Mouse (Mus musculus): Measurements from ENCODE around the gene Smad6. TPM values are rescaled to one million over a fixed set of nuclear protein-coding genes. Genes with fewer than 3 reads are reported as not detected.

Gene Smad6
- polyA plus RNA-seq, 1 experiment from 2014 or later: 19.3 TPM

GRCm38 (mm10) chr9:63926377-63926776 is 95.5 kb downstream of the Smad6 start:
- Histone ChIP-seq H3K27ac (replicated peaks) (peak overlapping the region; percentile 96), H3K4me2 (no peak overlapping the region)

DNA sequence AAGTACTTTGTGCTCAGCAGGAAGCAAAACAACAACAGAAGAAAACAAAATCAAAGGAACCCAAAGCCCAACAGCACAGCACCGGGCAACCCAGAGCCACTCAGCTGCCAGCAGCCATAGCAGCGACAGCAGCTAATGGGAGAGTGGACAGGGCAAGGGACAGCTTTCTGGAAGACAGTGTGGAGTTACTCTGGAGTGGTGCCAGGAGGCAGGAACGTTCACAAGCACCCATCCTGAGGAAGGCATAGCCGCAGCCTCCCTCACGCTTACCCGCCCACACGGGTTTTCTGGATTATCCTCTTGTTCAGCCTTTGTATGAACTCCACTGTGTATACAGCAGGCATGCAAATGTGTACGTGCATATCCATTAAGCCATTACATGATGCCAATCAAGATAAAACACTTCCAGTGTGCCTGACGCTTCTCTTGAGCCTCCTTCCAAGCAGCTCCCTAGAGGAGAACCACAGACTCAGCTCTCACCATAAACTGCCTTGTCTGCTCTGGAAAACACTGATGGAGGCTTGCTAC is 98.6 kb downstream of the Smad6 start:
- H3K4me3 ChIP-seq: no peak overlapping the region
- 46% methylated on average over 9 of the region's 9 CpGs for WGBS
- ATAC-seq (ENCODE audit: extremely low read depth, insufficient number of reproducible peaks, low FRiP score, low TSS enrichment): no peak
- H3K4me2 ChIP-seq: no peak overlapping the region
- H3K36me3 ChIP-seq: no peaks in the 10 kb centered on the region
- 0 out of 2 replicates have a peak overlapping the region, but pooled peaks have one; percentile 45 for H3K9ac ChIP-seq
- no peaks in the 10 kb centered on the region for H3K9me3 ChIP-seq
- H3K27me3 ChIP-seq (replicated peaks): no peaks in the 10 kb centered on the region
- H3K4me1 ChIP-seq: peaks cover 95% of the 10 kb centered on the region
- H3K27ac ChIP-seq (replicated peaks): peak overlapping the region; percentile 57

More at GRCm38 (mm10) chr9:63926377-63926776, 95.5 kb downstream of the Smad6 start:
- H3K9me3 ChIP-seq: no peaks in the 10 kb centered on the region
- 78% methylated on average over 7 of the region's 7 CpGs for WGBS
- no peak overlapping the region for H3K4me3 ChIP-seq
- H3K36me3 ChIP-seq: no peaks in the 10 kb centered on the region
- ATAC-seq (ENCODE audit: extremely low read depth, insufficient number of reproducible peaks, low FRiP score, low TSS enrichment): no peak
- peaks cover 90% of the 10 kb centered on the region for H3K4me1 ChIP-seq
- H3K27me3 ChIP-seq (replicated peaks): no peaks in the 10 kb centered on the region
- H3K9ac ChIP-seq: peak overlapping the region; percentile 82; the same call in 1 of the 2 replicates

DNA sequence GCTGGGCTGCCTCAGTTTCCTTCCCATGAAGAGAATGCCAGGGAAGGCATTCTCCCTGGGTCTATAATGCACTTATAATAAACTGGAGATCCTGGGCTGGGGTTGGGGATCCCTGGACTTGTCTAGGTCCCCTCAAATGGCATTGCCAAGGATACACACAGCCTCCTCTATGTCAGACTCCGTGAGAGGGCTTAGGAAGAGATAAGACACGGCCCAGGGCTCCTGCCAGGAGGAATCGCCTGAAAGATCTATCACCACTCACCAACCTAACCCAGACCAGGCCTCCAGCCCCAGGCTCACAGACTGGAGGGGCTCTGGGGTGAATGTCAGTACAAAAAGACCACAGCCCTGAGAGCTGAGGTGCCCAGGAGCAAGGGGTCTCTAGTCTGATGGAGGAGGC is 102.2 kb downstream of the Smad6 start:
- WGBS: 16% methylated on average over 3 of the region's 3 CpGs
- no peak overlapping the region for H3K4me2 ChIP-seq
- H3K4me1 ChIP-seq: peaks cover 93% of the 10 kb centered on the region

GRCm38 (mm10) chr9:63919001-63919555 is 102.8 kb downstream of the Smad6 start:
- Histone ChIP-seq H3K27ac (replicated peaks) (peak overlapping the region; percentile 88), H3K4me2 (no peak overlapping the region), H3K4me3 (no peak overlapping the region), H3K4me1 (peaks cover 93% of the 10 kb centered on the region), H3K27me3 (replicated peaks) (no peaks in the 10 kb centered on the region), H3K36me3 (no peaks in the 10 kb centered on the region), H3K9me3 (no peaks in the 10 kb centered on the region), H3K9ac (peak overlapping the region; percentile 57)
- ATAC-seq (ENCODE audit: extremely low read depth, insufficient number of reproducible peaks, low FRiP score, low TSS enrichment): peak; percentile 62
- WGBS: 15% methylated on average over 18 of the region's 18 CpGs

More for the DNA sequence above, 102.2 kb downstream of the Smad6 start:
- no peak overlapping the region for H3K4me3 ChIP-seq
- no peaks in the 10 kb centered on the region for H3K27me3 ChIP-seq (replicated peaks)
- peak overlapping the region; percentile 34 for H3K9ac ChIP-seq
- no peaks in the 10 kb centered on the region for H3K36me3 ChIP-seq
- peak overlapping the region; percentile 88 for H3K27ac ChIP-seq (replicated peaks)
- no peak; the same call in 1 of the 2 replicates for ATAC-seq (ENCODE audit: extremely low read depth, insufficient number of reproducible peaks, low FRiP score, low TSS enrichment)
- no peaks in the 10 kb centered on the region for H3K9me3 ChIP-seq

DNA sequence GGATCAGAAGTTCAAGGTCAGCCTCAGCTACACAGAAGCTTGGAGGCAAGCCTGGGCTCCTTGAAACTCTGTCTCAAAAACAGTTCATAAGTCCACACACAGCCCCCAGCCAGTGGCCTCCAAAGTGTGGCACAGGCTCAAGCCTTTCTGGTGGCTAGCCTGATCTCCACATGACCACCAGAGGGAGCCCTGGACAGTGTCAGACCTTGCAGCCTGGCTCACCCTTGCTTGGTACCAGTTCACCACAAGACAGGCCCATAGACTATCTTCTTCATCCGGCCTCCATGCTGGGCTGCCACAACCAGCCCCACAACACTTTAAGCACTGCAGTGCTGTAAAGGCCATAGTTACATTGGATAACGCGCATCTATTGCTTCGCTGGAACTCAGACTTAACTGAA is 103.6 kb downstream of the Smad6 start:
- no peak; the same call in 1 of the 2 replicates for ATAC-seq (ENCODE audit: extremely low read depth, insufficient number of reproducible peaks, low FRiP score, low TSS enrichment)
- Histone ChIP-seq H3K4me1 (peaks cover 84% of the 10 kb centered on the region), H3K27me3 (replicated peaks) (no peaks in the 10 kb centered on the region), H3K4me3 (no peak overlapping the region), H3K27ac (replicated peaks) (peak overlapping the region; percentile 88), H3K9me3 (no peaks in the 10 kb centered on the region), H3K4me2 (no peak overlapping the region), H3K36me3 (no peaks in the 10 kb centered on the region), H3K9ac (peak overlapping the region; percentile 57; the same call in 1 of the 2 replicates)
- WGBS: 58% methylated on average over 4 of the region's 4 CpGs

GRCm38 (mm10) chr9:63916441-63916840 is 105.4 kb downstream of the Smad6 start:
- Histone ChIP-seq H3K27me3 (replicated peaks) (no peaks in the 10 kb centered on the region), H3K4me2 (no peak overlapping the region), H3K27ac (replicated peaks) (peak overlapping the region; percentile 88), H3K4me3 (no peak overlapping the region), H3K4me1 (peaks cover 80% of the 10 kb centered on the region), H3K36me3 (no peaks in the 10 kb centered on the region), H3K9ac (0 out of 2 replicates have a peak overlapping the region, but pooled peaks have one; percentile 58), H3K9me3 (no peaks in the 10 kb centered on the region)
- no peak for ATAC-seq (ENCODE audit: extremely low read depth, insufficient number of reproducible peaks, low FRiP score, low TSS enrichment)
- WGBS: 52% methylated on average over 6 of the region's 6 CpGs

GRCm38 (mm10) chr9:63915976-63916375 is 105.9 kb downstream of the Smad6 start:
- no peaks in the 10 kb centered on the region for H3K9me3 ChIP-seq
- peak overlapping the region; percentile 88; the same call in 1 of the 2 replicates for H3K27ac ChIP-seq (replicated peaks)
- peaks cover 75% of the 10 kb centered on the region for H3K4me1 ChIP-seq
- H3K36me3 ChIP-seq: no peaks in the 10 kb centered on the region
- whole genome bisulfite sequencing: 56% methylated on average over 5 of the region's 5 CpGs
- H3K27me3 ChIP-seq (replicated peaks): no peaks in the 10 kb centered on the region
- no peak overlapping the region for H3K4me3 ChIP-seq
- H3K9ac ChIP-seq: no peak overlapping the region
- no peak overlapping the region for H3K4me2 ChIP-seq
- no peak for ATAC-seq (ENCODE audit: extremely low read depth, insufficient number of reproducible peaks, low FRiP score, low TSS enrichment)

GRCm38 (mm10) chr9:63914944-63915343 is 106.9 kb downstream of the Smad6 start:
- Histone ChIP-seq H3K4me3 (no peak overlapping the region), H3K4me1 (peaks cover 65% of the 10 kb centered on the region), H3K9me3 (no peaks in the 10 kb centered on the region), H3K27me3 (replicated peaks) (no peaks in the 10 kb centered on the region), H3K36me3 (no peaks in the 10 kb centered on the region), H3K9ac (no peak overlapping the region), H3K27ac (replicated peaks) (peak overlapping the region; percentile 58), H3K4me2 (no peak overlapping the region)
- no peak for ATAC-seq (ENCODE audit: extremely low read depth, insufficient number of reproducible peaks, low FRiP score, low TSS enrichment)
- 56% methylated on average over 5 of the region's 5 CpGs for WGBS

GRCm38 (mm10) chr9:63912051-63912450 is 109.8 kb downstream of the Smad6 start:
- Histone ChIP-seq H3K4me2 (no peak overlapping the region), H3K27me3 (replicated peaks) (no peaks in the 10 kb centered on the region), H3K4me3 (no peak overlapping the region), H3K4me1 (peaks cover 36% of the 10 kb centered on the region), H3K9ac (no peak overlapping the region), H3K9me3 (no peaks in the 10 kb centered on the region), H3K27ac (replicated peaks) (0 out of 2 replicates have a peak overlapping the region, but pooled peaks have one; percentile 20), H3K36me3 (no peaks in the 10 kb centered on the region)
- ATAC-seq (ENCODE audit: extremely low read depth, insufficient number of reproducible peaks, low FRiP score, low TSS enrichment): no peak
- 31% methylated on average over 9 of the region's 9 CpGs for WGBS

GRCm38 (mm10) chr9:63909618-63910017 is 112.2 kb downstream of the Smad6 start:
- no peak for ATAC-seq (ENCODE audit: extremely low read depth, insufficient number of reproducible peaks, low FRiP score, low TSS enrichment)
- H3K27ac ChIP-seq (replicated peaks): no peak overlapping the region

DNA sequence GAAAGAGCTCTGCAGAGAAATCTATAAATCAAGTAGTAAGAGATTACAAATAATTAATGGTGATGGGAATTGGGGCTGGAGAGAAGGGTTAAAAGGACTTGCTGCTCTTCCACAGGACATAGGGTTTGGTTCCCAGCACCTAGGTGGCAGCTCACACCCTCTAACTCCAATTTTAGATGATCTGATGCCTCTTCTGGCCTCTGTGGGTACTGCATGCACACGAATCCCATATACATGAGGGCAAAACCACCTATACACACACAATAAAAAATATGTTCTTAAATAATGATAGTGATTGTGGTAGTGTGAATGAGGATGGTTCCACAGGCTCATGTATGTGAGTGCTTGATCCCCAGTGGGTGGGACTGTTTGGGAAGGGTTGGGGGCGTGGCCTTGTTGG is 117.3 kb downstream of the Smad6 start:
- no peak overlapping the region for H3K4me2 ChIP-seq
- no peaks in the 10 kb centered on the region for H3K27me3 ChIP-seq (replicated peaks)
- H3K4me1 ChIP-seq: no peaks in the 10 kb centered on the region
- H3K36me3 ChIP-seq: no peaks in the 10 kb centered on the region
- no peak overlapping the region for H3K27ac ChIP-seq (replicated peaks)
- H3K9ac ChIP-seq: no peak overlapping the region
- no peak overlapping the region for H3K4me3 ChIP-seq
- WGBS: 70% methylated on average over 2 of the region's 2 CpGs
- H3K9me3 ChIP-seq: peaks cover 9% of the 10 kb centered on the region; the same call in 1 of the 2 replicates
- ATAC-seq (ENCODE audit: extremely low read depth, insufficient number of reproducible peaks, low FRiP score, low TSS enrichment): no peak

More at GRCm38 (mm10) chr9:63909618-63910017, 112.2 kb downstream of the Smad6 start:
- WGBS: 17% methylated on average over 5 of the region's 5 CpGs
- Histone ChIP-seq H3K4me2 (no peak overlapping the region), H3K27me3 (replicated peaks) (no peaks in the 10 kb centered on the region), H3K36me3 (no peaks in the 10 kb centered on the region), H3K4me1 (peaks cover 13% of the 10 kb centered on the region), H3K9ac (no peak overlapping the region), H3K9me3 (no peaks in the 10 kb centered on the region), H3K4me3 (no peak overlapping the region)

Measured in heart, embryonic 13.5 days (tissue).